Mouse (Mus musculus) spleen, adult 10 weeks (tissue): Measurements from ENCODE around the gene Rcor2. TPM values are rescaled to one million over a fixed set of nuclear protein-coding genes. Genes with fewer than 3 reads are reported as not detected.

Experiments
- polyA plus RNA-seq: library from polyadenylated mRNA; stranded (reverse); fragments of 350-450 nt; fragmentation: Illumina TruSeq; extraction: RNeasy Lipid Tissue Mini Kit (QIAGEN cat#74804); gene quantifications from one replicate; pipeline ENCODE4 v1.2.3, GENCODE M21; 2015; ENCODE audit warnings: low replicate concordance; ENCODE audit not compliant: insufficient read depth

Rcor2 gene
- polyA plus RNA-seq: 0.52 TPM

DNA sequence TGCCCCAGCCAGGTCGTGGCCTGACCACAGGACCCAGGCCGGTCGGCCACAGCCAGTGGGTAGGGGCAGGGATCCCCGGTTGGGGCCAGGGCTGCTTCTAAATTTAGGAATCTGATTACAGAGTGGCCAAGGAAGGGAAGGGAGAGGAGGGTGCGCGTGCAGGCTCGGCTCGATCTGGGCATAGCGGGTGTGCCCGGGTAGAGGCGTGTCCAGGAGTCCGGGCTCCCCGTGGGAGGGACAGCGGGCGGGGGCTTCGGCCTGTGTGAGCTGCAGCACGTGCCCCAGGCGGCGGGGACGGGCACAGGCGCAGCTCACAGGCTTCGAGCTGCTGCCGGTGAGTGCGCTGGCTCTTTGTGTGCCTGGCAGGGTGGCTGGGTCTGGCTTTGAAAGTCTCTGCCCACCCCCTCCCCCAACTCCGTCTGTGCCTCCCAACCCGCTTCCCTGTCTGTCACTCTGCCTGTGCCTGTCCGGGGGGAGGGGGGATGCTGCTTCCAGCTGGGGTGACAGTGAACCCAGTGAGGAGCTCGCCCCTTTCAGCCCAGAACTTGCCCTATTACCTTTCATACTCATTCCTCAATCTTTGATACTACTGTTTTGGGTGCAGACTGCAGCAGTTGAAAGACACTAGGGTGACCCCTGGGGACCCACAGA lies at the start of gene Rcor2:
Rcor2 (plus strand) TSS at position 235 of the 651 bp plus-strand sequence.

DNA sequence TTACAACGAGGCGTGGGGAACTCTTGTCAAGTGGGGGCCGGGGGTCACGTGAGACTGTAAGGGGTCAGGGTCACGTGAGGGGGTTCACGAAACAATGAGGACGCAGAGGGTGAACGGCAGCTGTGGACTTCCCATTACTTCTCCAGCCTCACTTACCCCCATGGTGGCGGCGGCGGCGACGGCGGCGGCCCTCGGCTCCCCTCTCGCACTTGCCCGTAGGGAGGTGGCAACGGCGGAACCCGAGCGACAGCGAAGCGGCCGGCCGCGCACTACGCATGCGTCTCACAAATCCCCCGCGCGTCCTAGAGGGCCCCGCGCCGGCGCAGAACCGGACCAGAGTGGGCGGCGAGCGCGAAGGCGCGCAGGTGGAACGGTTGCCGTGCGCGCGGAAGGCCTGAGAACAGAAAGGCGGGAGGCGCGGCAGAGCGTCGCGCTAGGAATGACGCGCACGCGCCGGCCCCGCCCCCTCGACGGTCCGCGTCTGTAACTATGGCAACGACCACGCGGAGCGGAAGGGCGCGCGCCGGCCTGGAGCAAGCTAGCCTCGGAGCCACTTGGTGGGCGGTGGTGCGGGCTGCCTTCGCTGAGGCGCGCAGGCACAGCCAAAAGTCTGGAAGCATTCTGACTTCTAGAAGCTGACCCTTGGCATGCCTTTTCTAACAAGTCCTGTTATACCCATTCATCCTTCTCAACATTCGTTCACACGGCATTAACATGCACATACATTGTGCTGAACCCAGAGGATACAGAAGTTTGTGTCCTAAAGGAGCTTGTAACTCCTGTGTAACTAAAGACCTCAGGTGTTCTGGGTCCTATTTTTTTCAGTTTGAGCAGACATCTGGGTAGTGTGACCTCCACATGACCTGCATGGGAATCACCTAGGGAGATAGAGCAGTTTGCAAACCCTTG lies 26.1 kb upstream of the Rcor2 start, which contains the start of gene Naa40:
Naa40 (minus strand) TSS at position 402 of the 909 bp plus-strand sequence.

Other genes with a start within 250 kb of the Rcor2 start
- 51.2 TPM for gene Fermt3, start 247.9 kb upstream of the Rcor2 start, polyA plus RNA-seq
- 129 TPM for gene Stip1, start 227.4 kb upstream of the Rcor2 start, polyA plus RNA-seq
- gene Macrod1, start 210.5 kb upstream of the Rcor2 start, polyA plus RNA-seq: 3.1 TPM
- 0.04 TPM for gene Flrt1, start 161.6 kb upstream of the Rcor2 start, polyA plus RNA-seq
- gene Otub1, start 61.0 kb upstream of the Rcor2 start, polyA plus RNA-seq: 53.6 TPM
- 207 TPM for gene Cox8a, start 49.7 kb upstream of the Rcor2 start, polyA plus RNA-seq
- 35.9 TPM for gene Naa40, start 26.1 kb upstream of the Rcor2 start, polyA plus RNA-seq
- 81.6 TPM for gene Mark2, start 74.5 kb downstream of the Rcor2 start, polyA plus RNA-seq
- 6.8 TPM for gene Spindoc, start 115.7 kb downstream of the Rcor2 start, polyA plus RNA-seq
- gene 2700081O15Rik, start 150.3 kb downstream of the Rcor2 start, polyA plus RNA-seq: 7.2 TPM
- 126 TPM for gene Rtn3, start 216.0 kb downstream of the Rcor2 start, polyA plus RNA-seq
- gene Atl3, start 226.7 kb downstream of the Rcor2 start, polyA plus RNA-seq: 67.7 TPM